Mouse (Mus musculus): Measurements from ENCODE around the gene Utp4. TPM values are rescaled to one million over a fixed set of nuclear protein-coding genes. Genes with fewer than 3 reads are reported as not detected.
"Not testable (repeated sequence)": the region's sequence is repeated elsewhere in the genome, so short reads cannot be mapped to it uniquely, and the experiment has no call there.

The Utp4 gene
- polyA plus RNA-seq, 1 experiment from 2014 or later, result 93.0 TPM

DNA sequence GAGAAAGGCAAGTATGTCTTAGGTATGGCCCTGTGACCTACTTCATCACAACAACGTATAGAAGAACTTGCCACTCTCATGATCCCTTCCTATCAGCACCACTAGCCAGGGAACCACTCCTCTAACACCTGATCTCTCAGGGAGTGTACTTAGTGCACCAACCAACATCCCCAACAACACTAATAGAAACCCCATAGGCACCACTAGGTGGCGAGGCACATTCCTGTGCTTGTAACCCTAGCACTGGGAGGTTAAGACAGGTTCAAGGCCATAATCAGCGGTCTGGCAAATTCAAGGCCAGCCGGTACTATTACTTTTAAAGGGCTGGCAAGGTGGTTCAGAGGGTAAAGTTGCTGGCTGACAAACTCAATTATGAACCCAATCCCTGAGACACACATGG is 33.8 kb downstream of the Utp4 start:
- no peaks in the 10 kb centered on the region for H3K36me3 ChIP-seq (replicated peaks; ENCODE audit: control insufficient read depth, insufficient read depth, low read depth, low read length)
- no peak overlapping the region for H3K27ac ChIP-seq (replicated peaks; ENCODE audit: low read depth, low read length)
- no peaks in the 10 kb centered on the region for H3K4me1 ChIP-seq (ENCODE audit: control insufficient read depth, insufficient read depth, low read length)
- no peak overlapping the region for H3K4me3 ChIP-seq (ENCODE audit: low read depth, low read length)
- ATAC-seq (replicated peaks; ENCODE audit: insufficient number of reproducible peaks, low FRiP score, low TSS enrichment, low read depth) (no peak), DNase-seq (ENCODE audit: low spot score) (peak; percentile 39)
- no peaks in the 10 kb centered on the region for H3K27me3 ChIP-seq (ENCODE audit: control insufficient read depth, insufficient read depth, low read length)
- no peak overlapping the region for H3K9ac ChIP-seq (replicated peaks; ENCODE audit: low read length)
- WGBS, result 43% methylated on average over 4 of the region's 4 CpGs
- no peak overlapping the region for H3K4me2 ChIP-seq (ENCODE audit: low read depth, low read length)
- H3K9me3 ChIP-seq (replicated peaks; ENCODE audit: control insufficient read depth, low read length), result no peaks in the 10 kb centered on the region

DNA sequence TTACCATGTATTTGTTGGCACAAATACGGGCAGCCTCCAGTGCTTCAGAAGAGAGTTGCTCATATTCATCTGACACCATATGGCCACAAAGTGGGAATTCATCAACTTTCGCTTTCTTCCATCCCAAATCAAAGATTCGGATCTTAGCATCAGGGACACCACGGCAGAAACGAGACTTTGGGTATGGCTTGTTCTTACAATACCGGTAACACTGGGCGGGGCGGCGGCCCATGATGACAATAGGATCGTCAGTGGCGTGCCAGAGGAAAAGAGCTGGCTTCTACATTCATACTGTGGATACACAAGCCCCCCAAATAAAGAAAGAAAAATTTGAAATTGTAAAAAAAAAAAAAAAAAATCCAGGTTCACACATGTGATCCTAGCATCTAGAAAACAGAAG is 34.7 kb downstream of the Utp4 start:
- H3K27ac ChIP-seq (replicated peaks; ENCODE audit: low read depth, low read length); H3K9me3 ChIP-seq (replicated peaks; ENCODE audit: control insufficient read depth, low read length); H3K27me3 ChIP-seq (ENCODE audit: control insufficient read depth, insufficient read depth, low read length); H3K4me2 ChIP-seq (ENCODE audit: low read depth, low read length); H3K9ac ChIP-seq (replicated peaks; ENCODE audit: low read length); ATAC-seq (replicated peaks; ENCODE audit: insufficient number of reproducible peaks, low FRiP score, low TSS enrichment, low read depth); H3K4me1 ChIP-seq (ENCODE audit: control insufficient read depth, insufficient read depth, low read length); DNase-seq (ENCODE audit: low spot score); H3K4me3 ChIP-seq (ENCODE audit: low read depth, low read length); H3K36me3 ChIP-seq (replicated peaks; ENCODE audit: control insufficient read depth, insufficient read depth, low read depth, low read length): not testable (repeated sequence)
- 94% methylated on average over 10 of the region's 11 CpGs for WGBS

DNA sequence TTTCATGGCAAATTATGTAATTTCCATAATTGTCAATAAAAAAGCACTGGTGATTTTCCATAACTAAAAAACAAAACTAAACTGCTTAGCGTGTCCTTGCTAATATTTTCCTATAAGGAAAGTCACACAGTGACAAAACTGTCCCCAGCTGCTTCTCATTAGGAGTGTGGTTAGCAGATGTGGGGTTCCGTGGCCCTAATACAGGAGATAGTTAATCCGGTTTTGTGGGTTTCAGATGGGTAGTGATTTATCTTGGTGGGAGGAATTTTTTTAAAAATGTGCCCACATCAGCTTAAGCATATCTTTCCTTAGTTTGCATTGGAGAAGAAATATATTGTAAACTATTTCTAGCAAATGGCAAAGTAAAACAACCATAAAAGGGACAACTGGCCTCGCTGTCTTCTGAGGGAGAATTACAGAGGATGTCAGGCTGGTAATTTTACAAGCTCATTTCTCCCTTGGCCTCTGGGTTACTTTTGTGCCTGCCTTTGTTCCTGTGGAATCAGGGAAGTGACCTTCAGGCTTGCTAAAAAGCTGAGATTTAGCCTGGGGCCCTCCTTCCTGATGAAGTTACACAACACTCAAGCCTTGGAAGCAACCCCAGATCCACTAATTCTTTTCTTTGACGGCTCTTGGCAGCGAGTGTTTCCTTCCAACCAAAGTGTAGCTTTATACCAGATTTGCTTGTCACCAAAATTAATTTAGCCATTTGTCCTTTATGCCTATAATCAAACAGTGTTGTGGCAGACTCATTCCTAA is 35.9 kb downstream of the Utp4 start:
- Histone ChIP-seq H3K4me2 (ENCODE audit: low read depth, low read length) (no peak overlapping the region), H3K4me1 (ENCODE audit: control insufficient read depth, insufficient read depth, low read length) (no peaks in the 10 kb centered on the region), H3K36me3 (replicated peaks; ENCODE audit: control insufficient read depth, insufficient read depth, low read depth, low read length) (no peaks in the 10 kb centered on the region), H3K4me3 (ENCODE audit: low read depth, low read length) (no peak overlapping the region), H3K27ac (replicated peaks; ENCODE audit: low read depth, low read length) (no peak overlapping the region), H3K27me3 (ENCODE audit: control insufficient read depth, insufficient read depth, low read length) (no peaks in the 10 kb centered on the region), H3K9me3 (replicated peaks; ENCODE audit: control insufficient read depth, low read length) (no peaks in the 10 kb centered on the region), H3K9ac (replicated peaks; ENCODE audit: low read length) (no peak overlapping the region)
- peak; percentile 63 for DNase-seq (ENCODE audit: low spot score)
- no peak for ATAC-seq (replicated peaks; ENCODE audit: insufficient number of reproducible peaks, low FRiP score, low TSS enrichment, low read depth)
- WGBS, result 32% methylated on average over 6 of the region's 6 CpGs

DNA sequence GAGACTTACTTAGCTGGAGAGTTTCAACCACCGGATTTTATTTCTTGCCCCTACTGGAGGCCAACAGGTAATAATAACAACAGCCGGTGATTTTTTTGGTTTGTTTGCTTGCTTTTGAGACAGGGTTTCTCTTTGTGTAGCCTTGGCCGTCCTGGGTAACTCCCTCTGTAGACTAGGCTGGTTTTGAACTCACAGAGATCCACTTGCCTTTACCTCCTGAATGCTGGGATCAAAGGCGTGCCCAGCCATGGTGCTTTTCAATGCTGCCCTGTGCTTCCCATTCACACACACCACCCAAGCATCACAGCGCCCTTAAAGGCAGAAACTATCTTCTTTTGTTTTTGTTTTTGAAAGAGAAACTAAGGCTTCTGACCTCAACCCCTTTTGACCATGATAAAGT is 36.5 kb downstream of the Utp4 start:
- Histone ChIP-seq H3K9ac (replicated peaks; ENCODE audit: low read length) (no peak overlapping the region), H3K27me3 (ENCODE audit: control insufficient read depth, insufficient read depth, low read length) (no peaks in the 10 kb centered on the region), H3K27ac (replicated peaks; ENCODE audit: low read depth, low read length) (no peak overlapping the region), H3K4me1 (ENCODE audit: control insufficient read depth, insufficient read depth, low read length) (no peaks in the 10 kb centered on the region), H3K9me3 (replicated peaks; ENCODE audit: control insufficient read depth, low read length) (no peaks in the 10 kb centered on the region), H3K4me2 (ENCODE audit: low read depth, low read length) (no peak overlapping the region), H3K36me3 (replicated peaks; ENCODE audit: control insufficient read depth, insufficient read depth, low read depth, low read length) (no peaks in the 10 kb centered on the region), H3K4me3 (ENCODE audit: low read depth, low read length) (no peak overlapping the region)
- DNase-seq (ENCODE audit: low spot score) (no peak), ATAC-seq (replicated peaks; ENCODE audit: insufficient number of reproducible peaks, low FRiP score, low TSS enrichment, low read depth) (no peak)
- WGBS, result 67% methylated on average over 5 of the region's 5 CpGs

DNA sequence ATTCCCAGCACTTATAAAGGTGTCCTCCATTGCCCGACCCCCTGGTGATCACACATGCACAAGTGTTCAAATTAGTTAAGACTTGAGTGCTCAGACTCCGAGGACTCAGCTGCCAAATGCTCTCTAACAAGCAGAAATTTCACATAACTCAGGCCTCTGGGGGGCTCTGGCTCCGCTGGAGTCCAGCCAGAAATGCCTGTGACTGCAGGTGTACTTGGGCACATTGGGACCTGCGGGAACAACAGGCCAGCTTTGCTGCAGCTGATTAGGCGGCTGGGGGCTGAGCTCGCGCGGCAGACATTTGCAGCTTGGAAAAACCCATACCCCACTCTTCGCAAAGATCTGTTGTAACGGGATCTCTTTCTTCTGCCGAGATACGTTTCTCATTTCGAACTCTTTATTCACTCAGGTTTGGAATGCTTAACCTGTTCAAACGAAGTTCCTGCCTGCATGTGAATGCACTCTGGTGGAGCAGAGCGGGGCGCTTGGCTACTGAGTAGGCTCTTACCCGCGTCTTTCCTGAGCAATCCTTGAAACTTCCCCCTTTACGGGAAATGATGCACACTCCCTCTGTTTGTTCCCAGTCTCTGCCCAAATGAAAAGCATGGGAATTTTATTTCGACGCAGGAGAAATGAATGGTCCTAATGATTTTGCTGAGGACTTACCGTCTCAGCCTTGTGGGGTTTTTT is 39.1 kb downstream of the Utp4 start:
- Histone ChIP-seq H3K4me1 (ENCODE audit: control insufficient read depth, insufficient read depth, low read length) (peaks cover 2% of the 10 kb centered on the region), H3K9me3 (replicated peaks; ENCODE audit: control insufficient read depth, low read length) (no peaks in the 10 kb centered on the region), H3K27ac (replicated peaks; ENCODE audit: low read depth, low read length) (no peak overlapping the region), H3K4me2 (ENCODE audit: low read depth, low read length) (peak overlapping the region; percentile 7), H3K36me3 (replicated peaks; ENCODE audit: control insufficient read depth, insufficient read depth, low read depth, low read length) (no peaks in the 10 kb centered on the region), H3K4me3 (ENCODE audit: low read depth, low read length) (no peak overlapping the region), H3K27me3 (ENCODE audit: control insufficient read depth, insufficient read depth, low read length) (no peaks in the 10 kb centered on the region), H3K9ac (replicated peaks; ENCODE audit: low read length) (no peak overlapping the region)
- ATAC-seq (replicated peaks; ENCODE audit: insufficient number of reproducible peaks, low FRiP score, low TSS enrichment, low read depth) (no peak), DNase-seq (ENCODE audit: low spot score) (peak; percentile 66)
- 13% methylated on average over 22 of the region's 22 CpGs for WGBS

DNA sequence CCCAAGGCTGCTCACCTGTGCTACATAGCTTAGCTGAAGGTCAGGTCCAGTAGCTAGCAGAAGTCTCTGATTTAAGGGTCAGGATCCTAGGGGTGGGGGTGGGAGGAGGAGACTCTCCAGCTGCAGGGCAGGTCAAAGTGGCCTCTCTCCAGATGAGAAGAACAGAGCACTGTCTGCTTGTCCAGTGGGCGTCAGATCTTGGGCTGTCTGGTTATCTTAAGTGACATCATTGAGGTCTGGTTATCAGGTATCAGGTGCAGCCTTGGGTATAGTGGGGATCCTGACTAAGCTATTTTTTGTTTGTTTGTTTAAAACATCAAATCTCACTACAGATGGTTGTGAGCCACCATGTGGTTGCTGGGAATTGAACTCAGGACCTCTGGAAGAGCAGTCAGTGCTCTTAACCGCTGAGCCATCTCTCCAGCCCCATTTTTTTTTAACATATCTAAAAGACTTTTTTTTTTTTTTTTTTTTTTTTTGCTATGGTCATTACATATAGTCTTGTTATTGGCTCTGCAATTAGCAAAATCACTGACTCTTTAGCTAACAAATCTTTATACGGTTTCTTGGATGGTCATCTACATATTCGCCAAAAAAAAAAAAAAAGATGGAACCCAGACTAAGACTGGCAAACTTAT is 40.2 kb downstream of the Utp4 start:
- no peak overlapping the region for H3K4me3 ChIP-seq (ENCODE audit: low read depth, low read length)
- H3K9me3 ChIP-seq (replicated peaks; ENCODE audit: control insufficient read depth, low read length), result no peaks in the 10 kb centered on the region
- H3K27me3 ChIP-seq (ENCODE audit: control insufficient read depth, insufficient read depth, low read length), result no peaks in the 10 kb centered on the region
- 81% methylated on average over 4 of the region's 4 CpGs for WGBS
- peaks cover 5% of the 10 kb centered on the region for H3K4me1 ChIP-seq (ENCODE audit: control insufficient read depth, insufficient read depth, low read length)
- no peaks in the 10 kb centered on the region for H3K36me3 ChIP-seq (replicated peaks; ENCODE audit: control insufficient read depth, insufficient read depth, low read depth, low read length)
- no peak overlapping the region for H3K4me2 ChIP-seq (ENCODE audit: low read depth, low read length)
- DNase-seq (ENCODE audit: low spot score) (no peak), ATAC-seq (replicated peaks; ENCODE audit: insufficient number of reproducible peaks, low FRiP score, low TSS enrichment, low read depth) (no peak)
- H3K9ac ChIP-seq (replicated peaks; ENCODE audit: low read length), result no peak overlapping the region
- H3K27ac ChIP-seq (replicated peaks; ENCODE audit: low read depth, low read length), result no peak overlapping the region

DNA sequence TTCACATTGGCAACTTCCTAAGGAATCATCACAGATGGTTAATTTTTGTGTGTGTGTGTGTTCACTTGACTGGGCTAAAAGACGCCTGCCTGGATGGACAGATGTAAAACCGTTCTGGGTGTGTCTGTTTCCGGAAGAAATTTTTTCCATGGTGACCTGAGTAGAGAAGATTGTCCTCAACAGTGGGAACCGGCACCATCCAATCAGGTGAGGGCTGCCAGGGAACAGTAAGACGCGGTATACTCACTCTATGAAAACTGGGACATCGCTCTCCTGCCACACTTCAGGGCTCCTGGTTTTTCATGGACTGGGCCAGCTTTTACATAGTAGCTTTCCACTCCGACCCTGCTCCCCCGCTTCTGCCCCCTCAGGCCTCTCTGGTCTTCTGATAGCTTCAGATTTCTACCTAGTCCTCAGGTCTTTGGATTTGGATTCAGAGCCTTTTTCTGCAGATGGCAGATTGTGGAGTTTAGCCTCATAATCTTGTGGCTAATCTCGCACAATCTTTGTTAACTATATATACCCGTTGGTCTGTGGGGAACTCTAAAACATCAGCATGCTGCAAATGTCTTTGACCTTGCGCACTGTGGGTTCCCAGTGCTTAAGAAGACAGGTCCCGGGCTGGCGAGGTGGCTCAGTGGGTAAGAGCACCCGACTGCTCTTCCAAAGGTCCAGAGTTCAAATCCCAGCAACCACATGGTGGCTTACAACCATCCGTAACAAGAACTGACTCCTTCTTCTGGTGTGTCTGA is 41.0 kb downstream of the Utp4 start:
- WGBS, result 74% methylated on average over 15 of the region's 16 CpGs

More for the DNA sequence above, 41.0 kb downstream of the Utp4 start:
- Histone ChIP-seq H3K27me3 (ENCODE audit: control insufficient read depth, insufficient read depth, low read length) (no peaks in the 10 kb centered on the region), H3K9me3 (replicated peaks; ENCODE audit: control insufficient read depth, low read length) (no peaks in the 10 kb centered on the region), H3K4me3 (ENCODE audit: low read depth, low read length) (no peak overlapping the region), H3K27ac (replicated peaks; ENCODE audit: low read depth, low read length) (no peak overlapping the region), H3K4me2 (ENCODE audit: low read depth, low read length) (no peak overlapping the region), H3K36me3 (replicated peaks; ENCODE audit: control insufficient read depth, insufficient read depth, low read depth, low read length) (no peaks in the 10 kb centered on the region), H3K4me1 (ENCODE audit: control insufficient read depth, insufficient read depth, low read length) (peaks cover 5% of the 10 kb centered on the region), H3K9ac (replicated peaks; ENCODE audit: low read length) (no peak overlapping the region)
- ATAC-seq (replicated peaks; ENCODE audit: insufficient number of reproducible peaks, low FRiP score, low TSS enrichment, low read depth), result no peak
- no peak for DNase-seq (ENCODE audit: low spot score)
